Mouse (Mus musculus) kidney, embryonic 15.5 days (tissue): ENCODE measurements at regions not wholly inside any gene's neighbourhood (a gene's known extent, or its start where the extent isn't known, plus 50 kb on each side); places are given as distances from the start of the nearest gene placed in this dataset.
"Not testable (repeated sequence)": the region's sequence is repeated elsewhere in the genome, so short reads cannot be mapped to it uniquely, and the experiment has no call there.

Experiments used
- ATAC-seq: fragments of 200-750 bp; cut with Nextera tagmentation; replicated peaks from 2 replicates; pipeline ENCODE4 v1.8.0; 2017; ENCODE audit warnings: moderate TSS enrichment; ENCODE audit not compliant: low FRiP score
- H3K27ac ChIP-seq: fragments of 300-500 bp; sonication (generic); 2 replicates; pipeline ENCODE4 v1.5.1; 2015; ENCODE audit warnings: mild to moderate bottlenecking, inconsistent platforms
- H3K27me3 ChIP-seq: fragments of 300-500 bp; sonication (generic); 2 replicates; pipeline ENCODE4 v1.6.1; 2015; ENCODE audit warnings: inconsistent platforms
- H3K36me3 ChIP-seq: fragments of 300-500 bp; sonication (generic); 2 replicates; pipeline ENCODE4 v1.6.1; 2015; ENCODE audit warnings: inconsistent platforms
- H3K4me1 ChIP-seq: fragments of 300-500 bp; sonication (generic); 2 replicates; pipeline ENCODE4 v1.6.1; 2015; ENCODE audit warnings: inconsistent platforms
- H3K4me2 ChIP-seq: fragments of 300-500 bp; sonication (generic); 2 replicates; pipeline ENCODE4 v1.6.1; 2015; ENCODE audit warnings: moderate library complexity, mild to moderate bottlenecking, inconsistent platforms
- H3K4me3 ChIP-seq: fragments of 300-500 bp; sonication (generic); replicated peaks from 2 replicates; pipeline ENCODE4 v1.5.1; 2015; ENCODE audit warnings: mild to moderate bottlenecking, inconsistent platforms
- H3K9ac ChIP-seq: fragments of 300-500 bp; sonication (generic); 2 replicates; pipeline ENCODE4 v1.6.1; 2015; ENCODE audit warnings: mild to moderate bottlenecking, inconsistent platforms
- H3K9me3 ChIP-seq: fragments of 300-500 bp; sonication (generic); replicated peaks from 2 replicates; pipeline ENCODE4 v1.6.1; 2016; ENCODE audit warnings: inconsistent platforms
- WGBS: fragments of 180-500 bp; shearing (Covaris S2); methylation state at CpG from one replicate; pipeline ENCODE4 v1.1.7; 2015; ENCODE audit warnings: mixed read lengths; 5-methylcytosine and 5-hydroxymethylcytosine counted together

- no peak overlapping the region for H3K9ac ChIP-seq
- 75% methylated on average over 2 of the region's 2 CpGs for WGBS
- no peak overlapping the region for H3K27ac ChIP-seq
- H3K4me1 ChIP-seq, result no peaks in the 10 kb centered on the region
- H3K27me3 ChIP-seq, result no peaks in the 10 kb centered on the region
- no peak overlapping the region for H3K4me2 ChIP-seq
- H3K36me3 ChIP-seq, result no peaks in the 10 kb centered on the region
- H3K9me3 ChIP-seq, result no peaks in the 10 kb centered on the region
- no peak overlapping the region for H3K4me3 ChIP-seq
- ATAC-seq, result no peak
Measured at GRCm38 (mm10) chr13:102011965-102012364, 243.9 kb upstream of the Pik3r1 start.

- Histone ChIP-seq H3K27me3 (no peaks in the 10 kb centered on the region), H3K9me3 (no peaks in the 10 kb centered on the region), H3K4me2 (no peak overlapping the region), H3K9ac (no peak overlapping the region), H3K27ac (no peak overlapping the region), H3K36me3 (no peaks in the 10 kb centered on the region), H3K4me3 (no peak overlapping the region), H3K4me1 (no peaks in the 10 kb centered on the region)
- WGBS, result 85% methylated on average over 2 of the region's 2 CpGs
- ATAC-seq, result no peak
Measured at GRCm38 (mm10) chr13:102014514-102014913, 246.5 kb upstream of the Pik3r1 start.

DNA sequence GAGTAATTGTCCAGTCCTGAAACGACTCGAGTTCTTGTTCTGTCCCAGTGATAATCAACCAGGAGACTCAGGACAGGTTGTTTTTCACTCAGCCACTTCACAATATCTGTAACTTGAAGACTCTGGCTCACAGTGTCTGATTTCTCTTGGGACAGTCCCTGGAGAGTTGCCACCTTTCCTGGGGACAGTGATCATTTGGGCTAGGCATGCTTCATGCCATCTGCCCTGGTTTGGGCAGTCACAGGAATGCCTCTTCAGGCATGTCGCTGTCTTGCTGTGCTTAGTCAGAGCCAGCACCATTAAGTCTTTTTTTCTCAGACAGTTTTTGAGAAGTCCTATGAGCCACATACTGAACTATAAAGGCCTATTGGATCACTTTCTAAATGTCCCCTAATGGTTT lies 246.9 kb upstream of the Pik3r1 start:
- Histone ChIP-seq H3K36me3 (no peaks in the 10 kb centered on the region), H3K9me3 (no peaks in the 10 kb centered on the region), H3K4me3 (no peak overlapping the region), H3K27ac (no peak overlapping the region), H3K4me2 (no peak overlapping the region), H3K4me1 (no peaks in the 10 kb centered on the region), H3K9ac (no peak overlapping the region), H3K27me3 (no peaks in the 10 kb centered on the region)
- ATAC-seq, result no peak
- WGBS, result 55% methylated on average over 3 of the region's 3 CpGs

DNA sequence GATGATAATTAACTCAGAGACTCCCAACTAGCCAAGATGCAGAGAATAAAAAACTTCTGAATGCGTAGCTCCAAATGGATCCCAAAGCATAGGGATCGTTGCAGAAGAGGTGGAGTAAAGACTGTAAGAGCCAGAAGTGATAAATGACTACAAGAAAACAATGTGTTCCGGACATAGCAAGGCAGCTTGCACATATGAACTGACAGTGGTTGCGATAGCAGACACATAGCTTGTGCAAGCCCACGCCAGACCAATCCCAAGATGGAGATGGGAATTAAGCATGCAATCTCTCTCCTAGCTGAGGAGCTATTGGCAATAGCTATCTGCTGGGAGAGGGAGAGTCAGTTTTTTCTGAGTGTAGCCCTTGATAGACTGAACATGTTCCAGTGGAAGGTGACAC lies 248.5 kb upstream of the Pik3r1 start:
- no peaks in the 10 kb centered on the region for H3K27me3 ChIP-seq
- H3K4me1 ChIP-seq, result no peaks in the 10 kb centered on the region
- whole genome bisulfite sequencing, result 87% methylated on average over 5 of the region's 5 CpGs
- H3K9ac ChIP-seq, result no peak overlapping the region
- no peak for ATAC-seq
- H3K36me3 ChIP-seq, result no peaks in the 10 kb centered on the region
- H3K4me2 ChIP-seq, result no peak overlapping the region
- H3K4me3 ChIP-seq, result no peak overlapping the region
- no peak overlapping the region for H3K27ac ChIP-seq
- no peaks in the 10 kb centered on the region for H3K9me3 ChIP-seq

DNA sequence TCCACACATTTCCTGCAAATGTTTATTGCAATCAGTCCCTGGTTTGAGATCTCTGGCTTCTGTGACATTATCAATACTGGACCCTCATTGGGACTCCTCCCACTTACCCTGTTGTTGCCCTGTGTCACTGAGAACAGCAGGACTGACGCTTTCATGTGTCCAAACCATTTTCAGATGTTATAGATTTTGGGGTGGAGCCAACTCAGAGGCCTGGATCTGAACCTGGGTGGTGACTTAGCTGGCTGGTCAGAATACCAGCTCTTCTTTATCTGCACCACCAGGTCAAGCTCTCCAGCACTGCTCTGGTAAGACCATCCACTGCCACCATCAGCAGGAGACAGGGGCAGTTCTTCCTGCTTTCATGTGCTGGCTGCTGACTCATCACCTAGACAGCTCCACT lies 254.3 kb upstream of the Pik3r1 start:
- H3K4me1 ChIP-seq, result no peaks in the 10 kb centered on the region
- H3K36me3 ChIP-seq, result no peaks in the 10 kb centered on the region
- H3K9me3 ChIP-seq, result no peaks in the 10 kb centered on the region
- no peak for ATAC-seq
- no peak overlapping the region for H3K27ac ChIP-seq
- no peak overlapping the region for H3K9ac ChIP-seq
- no peaks in the 10 kb centered on the region for H3K27me3 ChIP-seq
- 72% methylated on average over 1 of the region's 1 CpGs for WGBS
- H3K4me2 ChIP-seq, result no peak overlapping the region
- H3K4me3 ChIP-seq, result no peak overlapping the region

- H3K4me3 ChIP-seq, result no peak overlapping the region
- H3K9ac ChIP-seq, result no peak overlapping the region
- no peaks in the 10 kb centered on the region for H3K36me3 ChIP-seq
- no peak for ATAC-seq
- H3K4me2 ChIP-seq, result no peak overlapping the region
- 82% methylated on average over 4 of the region's 4 CpGs for WGBS
- no peak overlapping the region for H3K27ac ChIP-seq
- no peaks in the 10 kb centered on the region for H3K4me1 ChIP-seq
- H3K27me3 ChIP-seq, result no peaks in the 10 kb centered on the region
- no peaks in the 10 kb centered on the region for H3K9me3 ChIP-seq
Measured at GRCm38 (mm10) chr13:102022757-102023156, 254.7 kb upstream of the Pik3r1 start.

DNA sequence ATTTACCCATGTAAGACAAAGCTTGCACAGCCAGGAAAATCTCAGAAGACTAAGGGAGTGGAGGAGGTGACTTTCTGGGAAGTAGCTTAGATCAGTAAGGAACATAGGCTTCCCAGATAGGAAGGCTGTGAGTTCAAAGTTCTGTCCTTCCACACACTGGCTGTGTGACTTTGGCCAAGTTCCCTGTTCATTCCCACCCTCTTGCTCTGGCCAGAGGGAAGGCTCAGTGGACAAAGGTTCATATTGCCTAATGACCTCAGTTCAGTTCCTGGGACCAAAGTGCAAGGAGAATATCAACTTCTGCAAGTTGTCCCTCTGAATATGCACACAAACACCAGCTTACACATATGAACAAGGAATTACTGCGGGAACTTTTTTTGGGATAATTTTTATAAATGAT lies 255.6 kb upstream of the Pik3r1 start:
- Histone ChIP-seq H3K9ac (no peak overlapping the region), H3K4me3 (no peak overlapping the region), H3K4me1 (no peaks in the 10 kb centered on the region), H3K27ac (no peak overlapping the region), H3K9me3 (no peaks in the 10 kb centered on the region), H3K4me2 (no peak overlapping the region), H3K36me3 (no peaks in the 10 kb centered on the region), H3K27me3 (no peaks in the 10 kb centered on the region)
- WGBS, result 93% methylated on average over 1 of the region's 1 CpGs
- no peak for ATAC-seq

DNA sequence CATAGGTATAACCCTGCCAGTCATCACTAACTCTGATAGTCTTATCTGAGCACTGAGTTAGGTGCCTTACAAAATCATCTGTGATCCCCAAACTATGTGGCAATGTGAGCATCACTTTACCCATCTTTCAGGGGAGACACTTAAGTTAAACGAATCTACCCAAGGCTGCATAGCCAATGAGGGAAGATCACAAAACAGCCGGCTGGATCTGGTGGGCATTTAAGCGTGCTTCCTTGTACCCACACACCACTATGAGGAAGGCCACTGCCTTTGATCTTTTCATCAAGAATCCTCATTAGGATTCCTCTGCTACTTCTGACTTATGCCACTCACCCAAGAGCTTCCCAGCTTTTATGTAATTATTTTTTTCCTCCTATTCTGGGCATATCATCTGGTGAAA lies 257.1 kb upstream of the Pik3r1 start:
- H3K4me1 ChIP-seq, result no peaks in the 10 kb centered on the region
- H3K27me3 ChIP-seq, result no peaks in the 10 kb centered on the region
- H3K27ac ChIP-seq, result no peak overlapping the region
- no peak overlapping the region for H3K9ac ChIP-seq
- no peak for ATAC-seq
- H3K36me3 ChIP-seq, result no peaks in the 10 kb centered on the region
- no peak overlapping the region for H3K4me2 ChIP-seq
- no peaks in the 10 kb centered on the region for H3K9me3 ChIP-seq
- 64% methylated on average over 3 of the region's 3 CpGs for WGBS
- H3K4me3 ChIP-seq, result no peak overlapping the region

- H3K9me3 ChIP-seq, H3K4me2 ChIP-seq, H3K4me1 ChIP-seq, H3K36me3 ChIP-seq, H3K4me3 ChIP-seq, H3K27ac ChIP-seq, H3K27me3 ChIP-seq, ATAC-seq, H3K9ac ChIP-seq: not testable (repeated sequence)
- WGBS, result 76% methylated on average over 2 of the region's 2 CpGs
Measured at GRCm38 (mm10) chr13:102025547-102025946, 257.5 kb upstream of the Pik3r1 start.

- no peak overlapping the region for H3K4me2 ChIP-seq
- H3K27ac ChIP-seq, result no peak overlapping the region
- no peak overlapping the region for H3K9ac ChIP-seq
- ATAC-seq, result no peak
- 84% methylated on average over 4 of the region's 4 CpGs for whole genome bisulfite sequencing
- H3K4me3 ChIP-seq, result no peak overlapping the region
- H3K4me1 ChIP-seq, result no peaks in the 10 kb centered on the region
- no peaks in the 10 kb centered on the region for H3K36me3 ChIP-seq
- H3K27me3 ChIP-seq, result no peaks in the 10 kb centered on the region
- no peaks in the 10 kb centered on the region for H3K9me3 ChIP-seq
Measured at GRCm38 (mm10) chr13:102031416-102031815, 263.4 kb upstream of the Pik3r1 start.

- Histone ChIP-seq H3K4me2 (no peak overlapping the region), H3K36me3 (no peaks in the 10 kb centered on the region), H3K27ac (no peak overlapping the region), H3K9me3 (no peaks in the 10 kb centered on the region), H3K4me3 (no peak overlapping the region), H3K9ac (no peak overlapping the region), H3K4me1 (no peaks in the 10 kb centered on the region), H3K27me3 (no peaks in the 10 kb centered on the region)
- no peak for ATAC-seq
- WGBS, result 36% methylated on average over 4 of the region's 4 CpGs
Measured at GRCm38 (mm10) chr13:102034484-102034883, 266.5 kb upstream of the Pik3r1 start.

- ATAC-seq, result no peak
- no peaks in the 10 kb centered on the region for H3K36me3 ChIP-seq
- H3K4me3 ChIP-seq, result no peak overlapping the region
- WGBS, result 59% methylated on average over 5 of the region's 5 CpGs
- no peak overlapping the region for H3K4me2 ChIP-seq
- H3K27me3 ChIP-seq, result no peaks in the 10 kb centered on the region
- no peak overlapping the region for H3K27ac ChIP-seq
- H3K4me1 ChIP-seq, result no peaks in the 10 kb centered on the region
- no peaks in the 10 kb centered on the region for H3K9me3 ChIP-seq
- H3K9ac ChIP-seq, result no peak overlapping the region
Measured at GRCm38 (mm10) chr13:102036001-102036400, 268.0 kb upstream of the Pik3r1 start.

GRCm38 (mm10) chr13:102036819-102037624 lies 269.0 kb upstream of the Pik3r1 start:
- Histone ChIP-seq H3K36me3 (no peaks in the 10 kb centered on the region), H3K9ac (no peak overlapping the region), H3K4me2 (no peak overlapping the region), H3K4me1 (no peaks in the 10 kb centered on the region), H3K9me3 (no peaks in the 10 kb centered on the region), H3K4me3 (no peak overlapping the region), H3K27me3 (no peaks in the 10 kb centered on the region), H3K27ac (no peak overlapping the region)
- ATAC-seq, result no peak
- WGBS, result 81% methylated on average over 7 of the region's 7 CpGs
